Mouse (Mus musculus) myocyte (in vitro differentiated cells): ENCODE results near the gene Ccr10.

Source experiments
- CEBPB ChIP-seq: IDR thresholded peaks from 2 replicates; pipeline ENCODE4 v1.6.1; 2011; ENCODE audit warnings: mild to moderate bottlenecking, moderate library complexity; ENCODE audit not compliant: poor library complexity, insufficient read depth, severe bottlenecking
- TCF3 ChIP-seq: IDR thresholded peaks from one replicate; pipeline ENCODE4 v1.6.1; 2011; ENCODE audit warnings: low read depth, control low read depth; ENCODE audit not compliant: insufficient read length

- TF ChIP-seq CEBPB (no peak), TCF3 (no peak)
Observed at GRCm38 (mm10) chr11:101179306-101179705, 4.1 kb upstream of the Ccr10 start.
